Mouse (Mus musculus) heart, adult 18-20 months (tissue): ENCODE data around the gene Gm8909. TPM values are rescaled to one million over a fixed set of nuclear protein-coding genes. Genes with fewer than 3 reads are reported as not detected.

ENCODE experiments used
- total RNA-seq, 2 experiments: library from RNA; stranded (reverse); gene quantifications; 2 replicates each; pipeline ENCODE4 v1.2.3; 2021

The Gm8909 gene
- total RNA-seq, 2 experiments from 2014 or later = not detected

Other genes with a start within 250 kb of the Gm8909 start
- gene Abcf1, start 198.8 kb downstream of the Gm8909 start, total RNA-seq = 10 to 100 TPM; 67.3 to 68.4 TPM
- 10 to 100 TPM; 32.0 to 34.7 TPM for gene Gnl1, start 188.7 kb downstream of the Gm8909 start, total RNA-seq
- gene Prr3, start 188.3 kb downstream of the Gm8909 start, total RNA-seq = 1 to 10 TPM; 3.3 to 3.4 TPM
- gene H2-T24, start 148.0 kb downstream of the Gm8909 start, total RNA-seq = 1 to 10 TPM; 6.5 to 6.7 TPM
- gene H2-T23, start 135.7 kb downstream of the Gm8909 start, total RNA-seq = 10 to 100 TPM; 31.7 to 56.7 TPM
- gene H2-T22, start 125.8 kb downstream of the Gm8909 start, total RNA-seq = 10 to 100 TPM; 15.0 to 23.6 TPM
- gene Gm6034, start 125.6 kb downstream of the Gm8909 start, total RNA-seq = not detected
- 10 to 100 TPM in 1 of 2 experiments, 1 to 10 TPM in 1; 5.4 to 10.0 TPM for gene Gm11127, start 110.2 kb downstream of the Gm8909 start, total RNA-seq
- gene Gm19684, start 46.9 kb downstream of the Gm8909 start, total RNA-seq = under 1 TPM; 0.27 to 0.28 TPM
- under 1 TPM in 1 of 2 experiments, not detected in 1; 0.55 TPM for gene Gm7030, start 39.1 kb downstream of the Gm8909 start, total RNA-seq
- gene H2-T3, start 21.8 kb upstream of the Gm8909 start, total RNA-seq = not detected
- 10 to 100 TPM; 37.9 to 38.8 TPM for gene Rpp21, start 89.5 kb upstream of the Gm8909 start, total RNA-seq
- 1 to 10 TPM; 5.2 to 6.5 TPM for gene Trim39, start 103.7 kb upstream of the Gm8909 start, total RNA-seq
- not detected for gene H2-M10.2, start 118.0 kb upstream of the Gm8909 start, total RNA-seq
- gene H2-M10.1, start 157.6 kb upstream of the Gm8909 start, total RNA-seq = not detected
- gene H2-M10.3, start 199.9 kb upstream of the Gm8909 start, total RNA-seq = not detected